Mouse (Mus musculus): Measurements from ENCODE around the gene Cd3e. TPM values are rescaled to one million over a fixed set of nuclear protein-coding genes. Genes with fewer than 3 reads are reported as not detected.

Cd3e gene
- total RNA-seq, 1 experiment, result 4.0 TPM

GRCm38 (mm10) chr9:44985721-44986161, 23.7 kb downstream of the Cd3e start:
- no peak for DNase-seq (ENCODE audit: low read depth, low spot score)
- H3K36me3 ChIP-seq (ENCODE audit: control insufficient read depth, insufficient read depth, low read length, poor library complexity, severe bottlenecking), result no peaks in the 10 kb centered on the region
- no peak for TF ChIP-seq CHD2 (IDR thresholded peaks at IDR 0.05; ENCODE audit: low read depth, low read length)
- no peak for TF ChIP-seq MAFK (IDR thresholded peaks at IDR 0.05; ENCODE audit: insufficient read depth, low read depth, low read length)
- TF ChIP-seq ZNF384 (IDR thresholded peaks at IDR 0.05; ENCODE audit: low read depth, low read length), result no peak
- no peak for TF ChIP-seq HCFC1 (IDR thresholded peaks at IDR 0.05; ENCODE audit: borderline replicate concordance, insufficient read depth, low read length)
- TF ChIP-seq ZC3H11A (IDR thresholded peaks at IDR 0.05; ENCODE audit: borderline replicate concordance, low read depth, low read length), result no peak
- no peak overlapping the region for H3K27ac ChIP-seq (ENCODE audit: insufficient read depth, low read depth, low read length, poor library complexity, severe bottlenecking)
- peaks cover 0 to 2% of the 10 kb centered on the region in 2 experiments; a peak in 1 of 4 replicates for H3K4me1 ChIP-seq (ENCODE audit: control insufficient read depth in 2 of 2, insufficient read depth in 2 of 2, low read length in 2 of 2, poor library complexity in 1 of 2)
- no peak overlapping the region for H3K9ac ChIP-seq (ENCODE audit: insufficient read depth, low read depth, low read length, poor library complexity, severe bottlenecking)
- H3K4me3 ChIP-seq (ENCODE audit: insufficient read depth in 1 of 2, low read depth in 1 of 2, low read length in 2 of 2, poor library complexity in 1 of 2, severe bottlenecking in 1 of 2), result no peak overlapping the region
- H3K9me3 ChIP-seq (ENCODE audit: control insufficient read depth, insufficient read depth, low read depth, low read length), result no peaks in the 10 kb centered on the region
- in situ Hi-C loops (cut with MboI; ENCODE audit: low sequenced_read_pairs in 2 of 2, unreplicated experiment in 2 of 2), result no loop called here

- H3K4me1 ChIP-seq (ENCODE audit: control insufficient read depth in 2 of 2, insufficient read depth in 2 of 2, low read length in 2 of 2, poor library complexity in 1 of 2), result peaks cover 0 to 2% of the 10 kb centered on the region in 2 experiments; a peak in 1 of 4 replicates
- no peak for DNase-seq (ENCODE audit: low read depth, low spot score)
- no peaks in the 10 kb centered on the region for H3K36me3 ChIP-seq (ENCODE audit: control insufficient read depth, insufficient read depth, low read length, poor library complexity, severe bottlenecking)
- no peak overlapping the region for H3K9ac ChIP-seq (ENCODE audit: insufficient read depth, low read depth, low read length, poor library complexity, severe bottlenecking)
- no peak overlapping the region for H3K27ac ChIP-seq (ENCODE audit: insufficient read depth, low read depth, low read length, poor library complexity, severe bottlenecking)
- no peak overlapping the region for H3K4me3 ChIP-seq (ENCODE audit: insufficient read depth in 1 of 2, low read depth in 1 of 2, low read length in 2 of 2, poor library complexity in 1 of 2, severe bottlenecking in 1 of 2)
- no peaks in the 10 kb centered on the region for H3K9me3 ChIP-seq (ENCODE audit: control insufficient read depth, insufficient read depth, low read depth, low read length)
- in situ Hi-C loops (cut with MboI; ENCODE audit: low sequenced_read_pairs in 2 of 2, unreplicated experiment in 2 of 2), result no loop called here
- TF ChIP-seq ZNF384 (IDR thresholded peaks at IDR 0.05; ENCODE audit: low read depth, low read length) (no peak), MAFK (IDR thresholded peaks at IDR 0.05; ENCODE audit: insufficient read depth, low read depth, low read length) (no peak), CHD2 (IDR thresholded peaks at IDR 0.05; ENCODE audit: low read depth, low read length) (no peak), ZC3H11A (IDR thresholded peaks at IDR 0.05; ENCODE audit: borderline replicate concordance, low read depth, low read length) (no peak), HCFC1 (IDR thresholded peaks at IDR 0.05; ENCODE audit: borderline replicate concordance, insufficient read depth, low read length) (no peak)
Measured at GRCm38 (mm10) chr9:44983001-44983400, 26.4 kb downstream of the Cd3e start.

- Histone ChIP-seq H3K36me3 (ENCODE audit: control insufficient read depth, insufficient read depth, low read length, poor library complexity, severe bottlenecking) (no peaks in the 10 kb centered on the region), H3K9me3 (ENCODE audit: control insufficient read depth, insufficient read depth, low read depth, low read length) (no peaks in the 10 kb centered on the region), H3K4me3 (ENCODE audit: insufficient read depth in 1 of 2, low read depth in 1 of 2, low read length in 2 of 2, poor library complexity in 1 of 2, severe bottlenecking in 1 of 2) (no peak overlapping the region), H3K27ac (ENCODE audit: insufficient read depth, low read depth, low read length, poor library complexity, severe bottlenecking) (no peak overlapping the region), H3K9ac (ENCODE audit: insufficient read depth, low read depth, low read length, poor library complexity, severe bottlenecking) (no peak overlapping the region), H3K4me1 (ENCODE audit: control insufficient read depth in 2 of 2, insufficient read depth in 2 of 2, low read length in 2 of 2, poor library complexity in 1 of 2) (peaks cover 0 to 2% of the 10 kb centered on the region in 2 experiments; a peak in 1 of 4 replicates)
- TF ChIP-seq MAFK (IDR thresholded peaks at IDR 0.05; ENCODE audit: insufficient read depth, low read depth, low read length) (no peak), CHD2 (IDR thresholded peaks at IDR 0.05; ENCODE audit: low read depth, low read length) (no peak)
- in situ Hi-C loops (cut with MboI; ENCODE audit: low sequenced_read_pairs in 2 of 2, unreplicated experiment in 2 of 2), result no loop called here
- no peak for DNase-seq (ENCODE audit: low read depth, low spot score)
Measured at GRCm38 (mm10) chr9:44982531-44982930, 26.9 kb downstream of the Cd3e start.

GRCm38 (mm10) chr9:44982081-44982480, 27.3 kb downstream of the Cd3e start:
- no peak overlapping the region for H3K4me3 ChIP-seq (ENCODE audit: insufficient read depth in 1 of 2, low read depth in 1 of 2, low read length in 2 of 2, poor library complexity in 1 of 2, severe bottlenecking in 1 of 2)
- TF ChIP-seq MAFK (IDR thresholded peaks at IDR 0.05; ENCODE audit: insufficient read depth, low read depth, low read length), result no peak
- TF ChIP-seq ZC3H11A (IDR thresholded peaks at IDR 0.05; ENCODE audit: borderline replicate concordance, low read depth, low read length), result no peak
- TF ChIP-seq ZNF384 (IDR thresholded peaks at IDR 0.05; ENCODE audit: low read depth, low read length), result no peak
- TF ChIP-seq HCFC1 (IDR thresholded peaks at IDR 0.05; ENCODE audit: borderline replicate concordance, insufficient read depth, low read length), result no peak
- no peak for TF ChIP-seq CHD2 (IDR thresholded peaks at IDR 0.05; ENCODE audit: low read depth, low read length)

GRCm38 (mm10) chr9:44981676-44982075, 27.8 kb downstream of the Cd3e start, which contains the start of gene Cd3d:
Cd3d (plus strand) TSS chr9:44981786.
- Histone ChIP-seq H3K36me3 (ENCODE audit: control insufficient read depth, insufficient read depth, low read length, poor library complexity, severe bottlenecking) (no peaks in the 10 kb centered on the region), H3K9me3 (ENCODE audit: control insufficient read depth, insufficient read depth, low read depth, low read length) (no peaks in the 10 kb centered on the region), H3K27ac (ENCODE audit: insufficient read depth, low read depth, low read length, poor library complexity, severe bottlenecking) (no peak within 1 kb of the TSS), H3K4me1 (ENCODE audit: control insufficient read depth in 2 of 2, insufficient read depth in 2 of 2, low read length in 2 of 2, poor library complexity in 1 of 2) (peaks cover 0 to 2% of the 10 kb centered on the region in 2 experiments; a peak in 1 of 4 replicates), H3K4me3 (ENCODE audit: insufficient read depth in 1 of 2, low read depth in 1 of 2, low read length in 2 of 2, poor library complexity in 1 of 2, severe bottlenecking in 1 of 2) (no peak within 1 kb of the TSS), H3K9ac (ENCODE audit: insufficient read depth, low read depth, low read length, poor library complexity, severe bottlenecking) (no peak within 1 kb of the TSS)
- no peak for TF ChIP-seq ZNF384 (IDR thresholded peaks at IDR 0.05; ENCODE audit: low read depth, low read length)
- no peak for TF ChIP-seq CHD2 (IDR thresholded peaks at IDR 0.05; ENCODE audit: low read depth, low read length)
- TF ChIP-seq MAFK (IDR thresholded peaks at IDR 0.05; ENCODE audit: insufficient read depth, low read depth, low read length), result no peak
- TF ChIP-seq ZC3H11A (IDR thresholded peaks at IDR 0.05; ENCODE audit: borderline replicate concordance, low read depth, low read length), result no peak
- no peak for TF ChIP-seq HCFC1 (IDR thresholded peaks at IDR 0.05; ENCODE audit: borderline replicate concordance, insufficient read depth, low read length)
- in situ Hi-C loops (cut with MboI; ENCODE audit: low sequenced_read_pairs in 2 of 2, unreplicated experiment in 2 of 2), result no loop called here
- no peak for DNase-seq (ENCODE audit: low read depth, low spot score)

More at GRCm38 (mm10) chr9:44982081-44982480, 27.3 kb downstream of the Cd3e start:
- Histone ChIP-seq H3K9ac (ENCODE audit: insufficient read depth, low read depth, low read length, poor library complexity, severe bottlenecking) (no peak overlapping the region), H3K9me3 (ENCODE audit: control insufficient read depth, insufficient read depth, low read depth, low read length) (no peaks in the 10 kb centered on the region), H3K27ac (ENCODE audit: insufficient read depth, low read depth, low read length, poor library complexity, severe bottlenecking) (no peak overlapping the region), H3K4me1 (ENCODE audit: control insufficient read depth in 2 of 2, insufficient read depth in 2 of 2, low read length in 2 of 2, poor library complexity in 1 of 2) (peaks cover 0 to 2% of the 10 kb centered on the region in 2 experiments; a peak in 1 of 4 replicates), H3K36me3 (ENCODE audit: control insufficient read depth, insufficient read depth, low read length, poor library complexity, severe bottlenecking) (no peaks in the 10 kb centered on the region)
- in situ Hi-C loops (cut with MboI; ENCODE audit: low sequenced_read_pairs in 2 of 2, unreplicated experiment in 2 of 2), result no loop called here
- DNase-seq (ENCODE audit: low read depth, low spot score), result no peak
